Mouse (Mus musculus) midbrain, embryonic 15.5 days (tissue): Measurements from ENCODE around the gene Emc7. TPM values are rescaled to one million over a fixed set of nuclear protein-coding genes. Genes with fewer than 3 reads are reported as not detected.

Source experiments
- ATAC-seq: fragments of 200-750 bp; cut with Nextera tagmentation; replicated peaks from 2 replicates; pipeline ENCODE4 v1.8.0; 2017; ENCODE audit warnings: moderate TSS enrichment
- H3K27ac ChIP-seq: fragments of 300-500 bp; sonication (generic); 2 replicates; pipeline ENCODE4 v1.5.1; 2015; ENCODE audit warnings: mild to moderate bottlenecking, inconsistent platforms
- H3K27me3 ChIP-seq: fragments of 300-500 bp; sonication (generic); replicated peaks from 2 replicates; pipeline ENCODE4 v1.6.1; 2015; ENCODE audit warnings: inconsistent platforms
- H3K36me3 ChIP-seq: fragments of 300-500 bp; sonication (generic); replicated peaks from 2 replicates; pipeline ENCODE4 v1.6.1; 2015; ENCODE audit warnings: inconsistent platforms
- H3K4me1 ChIP-seq: fragments of 300-500 bp; sonication (generic); 2 replicates; pipeline ENCODE4 v1.6.1; 2015; ENCODE audit warnings: inconsistent platforms
- H3K4me2 ChIP-seq: fragments of 300-500 bp; sonication (generic); 2 replicates; pipeline ENCODE4 v1.6.1; 2015; ENCODE audit warnings: inconsistent platforms, mild to moderate bottlenecking, moderate library complexity
- H3K4me3 ChIP-seq: fragments of 300-500 bp; sonication (generic); 2 replicates; pipeline ENCODE4 v1.5.1; 2015; ENCODE audit warnings: mild to moderate bottlenecking, inconsistent platforms
- H3K9ac ChIP-seq: fragments of 300-500 bp; sonication (generic); 2 replicates; pipeline ENCODE4 v1.6.1; 2015; ENCODE audit warnings: mild to moderate bottlenecking, inconsistent platforms
- H3K9me3 ChIP-seq: fragments of 300-500 bp; sonication (generic); 2 replicates; pipeline ENCODE4 v1.6.1; 2016; ENCODE audit warnings: inconsistent platforms
- WGBS: fragments of 180-500 bp; shearing (Covaris S2); methylation state at CpG from one replicate; pipeline ENCODE4 v1.1.7; 2015; ENCODE audit warnings: mixed read lengths; 5-methylcytosine and 5-hydroxymethylcytosine counted together
- polyA plus RNA-seq: library from polyadenylated mRNA; unstranded; fragments of >200 nt; fragmentation: Nextera tagmentation; extraction: Ambion mirVana; gene quantifications from 2 replicates; pipeline ENCODE4 v1.2.1, GENCODE M21; 2015

The Emc7 gene
- polyA plus RNA-seq, 1 experiment from 2014 or later = 19.6 TPM

GRCm38 (mm10) chr2:112482533-112483333 is 27.9 kb downstream of the Emc7 start:
- H3K9me3 ChIP-seq = no peaks in the 10 kb centered on the region
- H3K36me3 ChIP-seq = no peaks in the 10 kb centered on the region
- H3K4me1 ChIP-seq = no peaks in the 10 kb centered on the region
- no peak for ATAC-seq
- WGBS = 73% methylated on average over 5 of the region's 5 CpGs
- H3K9ac ChIP-seq = no peak overlapping the region
- H3K4me3 ChIP-seq = no peak overlapping the region
- no peak overlapping the region for H3K4me2 ChIP-seq
- H3K27ac ChIP-seq = no peak overlapping the region
- H3K27me3 ChIP-seq = no peaks in the 10 kb centered on the region

DNA sequence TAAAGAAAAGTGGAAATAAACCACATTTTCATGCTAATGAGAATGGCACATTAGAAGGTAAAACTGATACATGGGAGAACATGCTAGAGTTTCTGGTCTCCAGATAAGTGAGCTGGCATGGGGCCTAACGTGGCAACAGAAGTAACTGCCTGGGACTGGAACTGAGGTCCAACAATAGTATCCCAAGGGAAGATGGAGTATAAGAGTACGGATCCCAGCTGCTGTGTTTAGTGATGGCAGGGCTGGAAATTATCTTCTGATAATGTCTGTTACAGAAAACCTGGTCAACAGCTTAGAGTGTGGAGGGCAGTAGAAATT is 28.5 kb downstream of the Emc7 start:
- ATAC-seq = no peak
- H3K4me1 ChIP-seq = no peaks in the 10 kb centered on the region
- no peaks in the 10 kb centered on the region for H3K36me3 ChIP-seq
- WGBS = 57% methylated on average over 2 of the region's 2 CpGs
- no peaks in the 10 kb centered on the region for H3K27me3 ChIP-seq
- no peak overlapping the region for H3K4me3 ChIP-seq
- H3K9me3 ChIP-seq = no peaks in the 10 kb centered on the region
- no peak overlapping the region for H3K9ac ChIP-seq
- no peak overlapping the region for H3K27ac ChIP-seq
- no peak overlapping the region for H3K4me2 ChIP-seq

GRCm38 (mm10) chr2:112484886-112485285 is 30.1 kb downstream of the Emc7 start:
- Histone ChIP-seq H3K9me3 (no peaks in the 10 kb centered on the region), H3K4me3 (no peak overlapping the region), H3K9ac (no peak overlapping the region), H3K4me1 (no peaks in the 10 kb centered on the region), H3K36me3 (no peaks in the 10 kb centered on the region), H3K27me3 (no peaks in the 10 kb centered on the region), H3K27ac (no peak overlapping the region), H3K4me2 (no peak overlapping the region)
- 89% methylated on average over 2 of the region's 2 CpGs for WGBS
- ATAC-seq = no peak

DNA sequence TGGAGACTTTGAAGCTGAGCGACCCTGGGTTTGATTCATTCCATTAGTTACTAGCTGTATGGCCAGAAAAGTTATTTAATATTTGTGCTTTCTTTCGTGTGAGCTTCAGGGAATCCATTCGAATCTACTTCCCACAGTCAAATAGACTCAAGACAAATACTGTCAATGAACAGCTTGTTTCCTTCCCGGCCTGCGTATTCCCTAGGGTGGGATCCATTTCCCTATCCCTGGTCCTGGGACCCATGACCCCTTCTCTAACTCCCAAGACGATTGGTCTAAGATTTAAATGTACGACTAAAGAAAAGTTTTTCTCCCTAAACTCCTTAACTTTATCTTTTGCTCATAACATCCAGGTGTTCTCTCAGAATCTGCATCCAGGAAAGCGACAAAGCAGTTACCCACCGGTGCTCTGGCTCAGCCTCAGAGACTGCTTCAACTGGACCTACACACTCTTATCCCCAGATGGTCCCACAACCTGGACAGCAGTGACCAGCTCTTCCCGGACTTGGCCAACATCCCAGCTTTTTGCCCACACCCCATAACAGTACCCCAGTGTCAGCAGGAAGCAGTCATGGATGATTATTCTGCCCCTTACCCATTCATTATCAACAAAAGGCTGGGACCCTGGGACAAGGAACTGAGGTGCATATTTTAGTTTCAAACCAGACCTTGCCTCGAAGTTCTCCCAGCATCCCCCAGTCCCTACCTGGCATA is 35.8 kb downstream of the Emc7 start:
- H3K36me3 ChIP-seq = no peaks in the 10 kb centered on the region
- no peak for ATAC-seq
- H3K4me3 ChIP-seq = no peak overlapping the region
- no peaks in the 10 kb centered on the region for H3K9me3 ChIP-seq
- H3K27ac ChIP-seq = no peak overlapping the region
- H3K27me3 ChIP-seq = no peaks in the 10 kb centered on the region
- H3K9ac ChIP-seq = no peak overlapping the region
- H3K4me2 ChIP-seq = no peak overlapping the region
- WGBS = 81% methylated on average over 11 of the region's 11 CpGs
- H3K4me1 ChIP-seq = peaks cover 12% of the 10 kb centered on the region

GRCm38 (mm10) chr2:112491629-112492028 is 36.8 kb downstream of the Emc7 start:
- H3K4me3 ChIP-seq = no peak overlapping the region
- H3K4me2 ChIP-seq = no peak overlapping the region
- H3K27me3 ChIP-seq = no peaks in the 10 kb centered on the region
- no peaks in the 10 kb centered on the region for H3K9me3 ChIP-seq
- H3K9ac ChIP-seq = no peak overlapping the region
- ATAC-seq = no peak
- H3K36me3 ChIP-seq = no peaks in the 10 kb centered on the region
- 78% methylated on average over 5 of the region's 5 CpGs for WGBS
- peaks cover 12% of the 10 kb centered on the region for H3K4me1 ChIP-seq
- no peak overlapping the region for H3K27ac ChIP-seq

- Histone ChIP-seq H3K27ac (peak overlapping the region; percentile 96), H3K9me3 (no peaks in the 10 kb centered on the region), H3K27me3 (no peaks in the 10 kb centered on the region), H3K36me3 (no peaks in the 10 kb centered on the region), H3K4me2 (peak overlapping the region; percentile 63), H3K9ac (peak overlapping the region; percentile 97), H3K4me3 (peak overlapping the region; percentile 82), H3K4me1 (peaks cover 12% of the 10 kb centered on the region)
- peak; percentile 15 for ATAC-seq
- WGBS = 7% methylated on average over 9 of the region's 9 CpGs
Measured at GRCm38 (mm10) chr2:112492431-112492855, 37.6 kb downstream of the Emc7 start.

- peak within 1 kb of the TSS; percentile 82 for H3K4me3 ChIP-seq
- H3K9me3 ChIP-seq = no peaks in the 10 kb centered on the region
- H3K9ac ChIP-seq = peak within 1 kb of the TSS; percentile 97
- no peaks in the 10 kb centered on the region for H3K27me3 ChIP-seq
- peak within 1 kb of the TSS; percentile 96 for H3K27ac ChIP-seq
- no peaks in the 10 kb centered on the region for H3K36me3 ChIP-seq
- under 1% methylated on average over 54 of the region's 87 CpGs for WGBS
- H3K4me2 ChIP-seq = peak within 1 kb of the TSS; percentile 63
- ATAC-seq = peak; percentile 97
- peaks cover 12% of the 10 kb centered on the region for H3K4me1 ChIP-seq
Measured at GRCm38 (mm10) chr2:112492856-112493538, 38.2 kb downstream of the Emc7 start, which contains the start of gene Aven. TSS of gene Aven (plus strand) at chr2:112492964.

GRCm38 (mm10) chr2:112493539-112494260 is 38.9 kb downstream of the Emc7 start:
- ATAC-seq = peak; percentile 25
- no peaks in the 10 kb centered on the region for H3K27me3 ChIP-seq
- 45% methylated on average over 11 of the region's 11 CpGs for WGBS
- H3K27ac ChIP-seq = peak overlapping the region; percentile 96
- no peaks in the 10 kb centered on the region for H3K36me3 ChIP-seq
- H3K4me1 ChIP-seq = peaks cover 12% of the 10 kb centered on the region
- no peaks in the 10 kb centered on the region for H3K9me3 ChIP-seq
- peak overlapping the region; percentile 82 for H3K4me3 ChIP-seq
- peak overlapping the region; percentile 63 for H3K4me2 ChIP-seq
- H3K9ac ChIP-seq = peak overlapping the region; percentile 97

DNA sequence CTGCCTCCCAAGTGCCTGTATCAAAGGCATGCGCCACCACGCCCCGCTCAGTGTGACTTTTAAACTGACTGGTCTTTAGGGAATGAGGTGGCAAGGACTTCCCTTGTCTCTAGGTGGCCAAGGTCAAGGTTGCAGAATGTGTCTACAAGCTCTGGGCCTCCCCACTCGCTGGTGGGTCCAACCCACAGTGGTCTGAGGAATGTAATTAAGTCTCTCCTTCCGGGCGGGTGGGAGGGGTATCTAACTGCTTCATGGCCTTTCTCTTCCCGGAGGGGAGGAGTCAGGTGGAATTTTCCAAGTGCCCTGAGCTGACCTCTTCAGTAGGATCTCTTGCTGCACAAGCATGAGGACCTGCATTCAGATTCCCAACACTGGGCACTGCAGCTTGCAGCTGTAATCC is 43.1 kb downstream of the Emc7 start:
- 67% methylated on average over 7 of the region's 7 CpGs for WGBS
- Histone ChIP-seq H3K27me3 (no peaks in the 10 kb centered on the region), H3K9ac (no peak overlapping the region), H3K4me1 (peaks cover 12% of the 10 kb centered on the region), H3K27ac (no peak overlapping the region), H3K9me3 (no peaks in the 10 kb centered on the region), H3K4me3 (no peak overlapping the region), H3K36me3 (no peaks in the 10 kb centered on the region), H3K4me2 (no peak overlapping the region)
- no peak for ATAC-seq

DNA sequence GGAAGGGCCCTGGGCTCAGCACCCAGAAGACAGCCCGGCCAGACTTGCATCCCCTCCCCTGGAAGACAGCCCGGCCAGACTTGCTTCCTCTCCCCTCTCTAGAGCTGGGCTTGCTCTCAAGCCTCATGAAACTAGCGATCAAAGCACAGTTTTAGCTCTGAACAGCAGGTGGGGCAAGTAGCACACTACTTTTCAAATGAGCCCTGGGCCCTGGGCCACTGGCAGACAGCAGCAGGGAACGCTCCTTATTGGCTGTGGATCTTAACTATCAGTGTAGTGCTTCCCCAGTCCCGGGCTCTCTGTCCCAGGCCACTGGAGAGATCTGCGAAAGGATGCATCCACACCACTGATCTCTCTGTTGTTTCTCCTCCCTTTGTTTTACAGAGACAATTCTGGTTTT is 46.4 kb downstream of the Emc7 start:
- 4% methylated on average over 6 of the region's 6 CpGs for WGBS
- no peaks in the 10 kb centered on the region for H3K27me3 ChIP-seq
- no peak overlapping the region for H3K4me2 ChIP-seq
- H3K4me3 ChIP-seq = no peak overlapping the region
- H3K36me3 ChIP-seq = no peaks in the 10 kb centered on the region
- H3K27ac ChIP-seq = no peak overlapping the region
- ATAC-seq = peak; percentile 94
- H3K9ac ChIP-seq = no peak overlapping the region
- peaks cover 7% of the 10 kb centered on the region; the same call in 1 of the 2 replicates for H3K4me1 ChIP-seq
- no peaks in the 10 kb centered on the region for H3K9me3 ChIP-seq

GRCm38 (mm10) chr2:112503978-112504377 is 49.2 kb downstream of the Emc7 start:
- no peaks in the 10 kb centered on the region for H3K9me3 ChIP-seq
- no peaks in the 10 kb centered on the region for H3K36me3 ChIP-seq
- WGBS = 89% methylated on average over 6 of the region's 6 CpGs
- ATAC-seq = no peak
- no peak overlapping the region for H3K9ac ChIP-seq
- peaks cover 7% of the 10 kb centered on the region; the same call in 1 of the 2 replicates for H3K4me1 ChIP-seq
- no peak overlapping the region for H3K27ac ChIP-seq
- no peak overlapping the region for H3K4me3 ChIP-seq
- H3K4me2 ChIP-seq = no peak overlapping the region
- no peaks in the 10 kb centered on the region for H3K27me3 ChIP-seq
